Mouse (Mus musculus): ENCODE measurements at regions not wholly inside any gene's neighbourhood (a gene's known extent, or its start where the extent isn't known, plus 50 kb on each side); places are given as distances from the start of the nearest gene placed in this dataset.
"Not testable (repeated sequence)": the region's sequence is repeated elsewhere in the genome, so short reads cannot be mapped to it uniquely, and the experiment has no call there.

DNA sequence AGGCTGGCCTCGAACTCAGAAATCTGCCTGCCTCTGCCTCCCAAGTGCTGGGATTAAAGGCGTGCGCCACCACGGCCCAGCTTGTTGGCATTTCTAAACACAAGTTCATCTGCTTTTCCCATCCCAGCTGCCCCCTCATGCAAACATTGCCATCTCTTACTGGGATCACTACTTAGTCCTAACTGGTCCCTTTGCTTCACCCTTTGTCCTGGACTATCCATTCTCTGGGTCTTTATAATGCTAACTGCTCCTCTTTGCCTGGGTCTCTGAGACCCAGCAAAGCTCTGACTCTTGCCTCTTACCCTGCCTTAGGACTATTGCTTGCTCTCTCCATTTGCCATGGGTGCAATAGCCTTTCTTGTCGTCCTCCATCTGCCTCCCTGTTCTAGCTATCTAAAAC lies 103.7 kb downstream of the Dad1 start:
- DNase-seq (ENCODE audit: low spot score in 2 of 2), result no peak

DNA sequence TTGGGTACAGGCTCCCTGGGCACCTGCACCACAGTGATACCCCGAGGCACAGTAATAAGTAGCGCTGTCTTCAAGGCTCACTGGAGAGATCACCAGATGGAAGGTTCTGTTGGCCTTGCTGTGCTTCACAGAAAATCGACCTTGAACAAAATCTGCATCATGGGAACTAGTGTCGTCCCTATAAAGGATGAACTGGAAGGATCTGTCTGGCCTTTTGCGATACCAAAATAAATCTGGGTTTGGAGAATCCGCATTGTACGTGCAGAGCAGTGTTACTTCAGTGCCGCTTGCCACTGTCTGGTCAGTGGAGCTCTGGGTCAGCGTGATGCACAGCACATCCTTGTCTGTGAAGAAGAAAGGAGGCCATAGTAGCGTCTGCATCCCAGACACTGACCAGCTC lies 105.3 kb downstream of the Dad1 start:
- no peak for DNase-seq (ENCODE audit: low spot score in 2 of 2)

DNA sequence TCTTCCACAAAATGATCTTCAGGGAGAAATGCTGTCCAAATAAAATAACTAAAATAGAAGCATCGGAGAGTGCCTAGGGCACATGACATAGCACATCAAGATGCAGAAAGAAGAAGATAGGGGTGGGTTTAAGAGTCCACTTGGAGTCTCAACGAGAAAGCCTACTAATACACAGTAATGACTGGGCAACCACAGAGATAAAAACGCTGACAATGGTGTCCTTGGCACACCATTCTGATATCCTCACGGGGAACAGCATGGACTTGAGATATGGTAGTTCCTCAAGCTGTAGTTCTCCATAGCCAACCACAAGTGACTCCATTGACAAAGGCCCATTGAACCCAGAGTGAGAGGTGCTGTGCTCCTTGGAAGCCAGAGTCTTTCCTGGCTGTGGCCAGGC lies 105.8 kb downstream of the Dad1 start:
- no peak for DNase-seq (ENCODE audit: low spot score in 2 of 2)

DNA sequence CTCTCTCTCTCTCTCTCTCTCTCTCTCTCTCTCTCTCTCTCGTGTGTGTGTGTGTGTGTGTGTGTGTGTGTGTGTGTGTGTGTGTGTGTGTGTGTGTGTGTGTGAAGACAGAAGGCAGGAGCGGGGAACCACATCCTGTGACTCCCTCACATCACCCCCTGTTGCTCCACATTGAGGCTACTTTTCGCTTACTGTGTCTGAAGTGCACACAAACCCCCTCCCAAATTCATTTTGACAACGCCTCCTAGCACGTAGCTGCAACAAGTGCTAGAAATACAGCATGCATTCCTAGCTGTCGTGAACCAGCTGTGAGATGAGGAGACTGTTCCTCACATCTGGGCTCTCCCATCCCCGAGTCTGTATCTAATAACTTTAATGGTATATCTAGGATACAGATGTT lies 106.4 kb downstream of the Dad1 start:
- DNase-seq (ENCODE audit: low spot score in 2 of 2), result no peak

DNA sequence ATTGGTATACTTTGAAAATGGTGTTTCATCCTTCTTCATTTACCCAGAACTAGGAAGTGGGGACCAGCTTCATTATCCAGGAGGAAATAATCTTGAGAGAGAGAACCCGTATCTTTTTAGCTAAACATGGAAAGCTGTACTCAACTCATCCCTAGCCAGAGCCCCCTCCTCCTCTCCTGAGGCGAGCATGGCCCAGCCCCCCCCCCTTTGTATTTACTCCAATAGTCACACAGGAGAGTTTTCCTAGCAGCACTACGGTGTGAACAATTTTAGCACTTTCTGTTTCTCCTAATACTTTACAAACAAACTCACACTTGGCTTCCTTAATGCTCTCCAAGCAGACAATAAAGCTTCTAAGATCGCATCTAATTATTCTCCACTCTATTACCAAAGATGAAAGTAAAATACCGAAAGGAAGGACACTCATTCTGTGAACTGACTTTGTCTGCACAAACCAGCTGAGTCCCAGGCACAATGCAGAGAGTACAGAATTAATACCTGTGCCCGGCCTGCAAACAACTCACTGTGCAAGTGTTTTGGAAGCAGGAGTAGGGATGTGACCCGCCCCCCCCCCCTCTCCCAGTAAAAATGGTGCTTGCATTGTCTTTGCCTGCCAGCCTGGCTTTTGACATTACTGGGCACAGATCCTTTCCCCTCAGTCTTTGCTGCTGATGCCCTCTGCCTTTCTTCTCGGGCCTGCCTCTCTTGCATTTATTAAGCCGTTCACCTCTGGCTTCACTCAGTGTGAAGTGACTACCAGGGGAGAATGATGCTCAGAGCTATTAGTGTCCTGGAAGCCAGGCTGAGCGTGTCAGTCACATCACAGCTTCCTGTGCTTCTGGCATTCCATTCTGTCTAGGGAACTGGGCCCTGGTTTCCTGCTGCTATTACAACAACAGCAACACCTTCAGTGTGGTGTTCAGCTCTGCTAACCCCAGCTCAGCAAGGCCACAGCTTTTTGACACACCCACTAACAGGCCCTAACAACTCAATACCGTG lies 107.9 kb downstream of the Dad1 start:
- no peak for DNase-seq (ENCODE audit: low spot score in 2 of 2)

DNA sequence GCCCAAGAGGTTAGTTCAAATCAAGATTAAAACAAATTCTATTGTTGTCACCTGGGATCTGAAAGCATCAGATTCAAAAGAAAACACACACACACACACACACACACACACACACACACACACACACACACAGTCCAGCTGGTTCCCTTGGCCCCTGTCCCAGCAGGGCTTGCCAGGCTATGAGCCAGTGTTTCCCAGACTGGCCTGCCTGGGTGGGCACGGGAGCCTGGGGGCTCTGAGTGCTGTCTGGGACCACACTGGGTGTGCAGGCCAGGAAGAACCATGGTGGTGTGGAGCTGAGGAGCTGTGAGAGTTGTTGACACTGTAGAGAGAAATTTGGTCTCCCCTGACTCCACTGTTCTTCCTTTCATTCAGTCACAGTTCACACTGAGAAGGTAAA lies 110.1 kb downstream of the Dad1 start:
- DNase-seq (ENCODE audit: low spot score in 2 of 2), result no peak

DNA sequence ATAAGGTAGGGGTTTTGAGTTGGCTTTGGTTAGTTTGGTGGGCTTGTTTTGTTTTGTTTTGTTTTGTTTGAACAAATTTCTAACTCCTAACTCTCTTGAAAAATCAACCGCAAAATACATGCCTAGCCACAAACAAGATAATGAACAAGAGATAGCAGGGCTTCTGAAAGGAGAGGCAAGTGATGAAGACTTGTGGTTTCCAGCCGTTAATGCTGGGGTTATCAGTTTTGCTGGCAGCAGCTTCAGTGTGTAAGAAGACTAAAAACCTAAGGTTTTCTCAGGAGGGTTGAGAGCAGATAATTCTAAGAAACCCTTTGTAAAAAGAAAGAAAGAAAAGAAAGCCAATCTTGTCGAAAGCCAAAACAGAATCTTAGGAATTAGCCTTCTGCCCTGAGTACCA lies 115.6 kb downstream of the Dad1 start:
- DNase-seq (ENCODE audit: low spot score in 2 of 2), result no peak

DNA sequence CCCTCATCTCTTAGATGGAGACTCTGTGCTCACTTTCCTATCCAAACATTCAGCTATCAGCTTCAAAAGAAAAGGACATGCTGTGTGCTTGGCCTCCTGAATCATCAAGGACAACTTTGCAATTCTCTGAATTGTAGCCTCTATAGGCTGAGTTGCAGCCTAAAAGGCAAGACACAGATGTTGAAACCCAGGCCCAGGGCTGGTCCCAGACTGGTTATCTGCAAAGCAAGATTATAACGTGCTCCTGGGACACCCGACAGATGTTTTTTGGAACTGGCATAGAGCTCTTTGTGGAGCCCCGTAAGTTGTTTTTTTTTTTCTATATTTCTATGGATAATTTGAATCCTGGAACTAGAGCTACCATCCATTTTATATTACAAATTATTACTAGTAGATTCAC lies 117.4 kb downstream of the Dad1 start:
- DNase-seq (ENCODE audit: low spot score in 2 of 2), result no peak

DNA sequence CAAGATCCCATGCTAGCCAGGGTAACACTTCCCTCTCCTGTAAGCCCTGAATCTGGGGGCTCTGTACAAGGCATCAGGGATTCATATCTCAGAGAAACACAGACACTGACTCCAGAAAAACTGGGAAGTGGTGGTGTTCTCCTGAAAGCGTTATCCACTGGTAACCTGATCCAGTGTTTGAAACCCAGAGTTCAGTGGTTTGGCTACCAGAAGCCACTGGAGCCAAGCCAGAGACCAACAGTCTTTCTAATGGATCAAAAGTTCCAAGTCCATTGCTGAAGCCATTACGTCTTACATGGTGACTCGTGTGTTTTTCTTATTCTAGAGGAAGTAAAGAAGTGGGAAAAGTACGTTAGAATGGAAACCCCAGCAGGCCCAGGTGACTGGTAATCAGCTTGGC lies 125.6 kb downstream of the Dad1 start:
- no peak for DNase-seq (ENCODE audit: low spot score in 2 of 2)

DNA sequence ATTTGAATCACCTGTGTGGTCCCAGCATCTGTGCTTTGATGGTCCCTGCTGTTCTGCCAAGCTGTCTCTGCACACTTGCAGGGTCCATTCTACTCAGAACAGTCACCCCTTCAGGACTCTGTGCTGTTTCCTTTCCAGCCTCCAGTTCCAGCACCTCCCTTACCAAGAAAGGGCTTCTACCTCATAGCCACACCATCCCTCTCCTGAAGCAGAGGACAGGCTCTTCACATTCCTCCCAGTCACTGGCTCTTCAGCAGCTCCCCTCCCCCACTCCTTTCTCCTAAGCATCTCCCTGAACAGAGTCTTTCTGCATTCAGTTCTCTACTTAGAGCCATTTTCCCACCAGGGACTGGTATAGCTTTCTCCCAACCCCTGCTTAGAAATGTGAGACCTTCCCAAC lies 128.4 kb downstream of the Dad1 start:
- DNase-seq (ENCODE audit: low spot score in 2 of 2), result no peak

DNA sequence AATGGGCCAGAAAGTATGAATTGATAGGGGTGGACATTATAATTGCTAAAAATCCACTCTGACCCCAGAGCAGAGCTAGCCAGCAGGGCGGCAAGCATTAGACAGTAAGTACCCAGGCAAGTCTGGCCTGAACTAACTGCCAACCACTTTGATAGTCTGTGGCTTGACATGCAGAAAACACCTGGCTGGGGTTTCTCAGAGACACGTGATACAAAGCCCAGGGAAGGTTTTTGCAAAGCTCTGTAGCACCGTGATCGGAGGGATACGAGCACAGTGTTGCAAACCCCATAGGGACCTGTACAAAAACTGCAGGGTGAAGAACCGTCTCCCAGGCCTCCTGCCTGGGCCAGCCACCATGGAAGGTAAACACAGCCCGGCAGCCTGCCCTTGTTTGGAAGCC lies 131.9 kb downstream of the Dad1 start:
- no peak for DNase-seq (ENCODE audit: low spot score in 2 of 2)

DNA sequence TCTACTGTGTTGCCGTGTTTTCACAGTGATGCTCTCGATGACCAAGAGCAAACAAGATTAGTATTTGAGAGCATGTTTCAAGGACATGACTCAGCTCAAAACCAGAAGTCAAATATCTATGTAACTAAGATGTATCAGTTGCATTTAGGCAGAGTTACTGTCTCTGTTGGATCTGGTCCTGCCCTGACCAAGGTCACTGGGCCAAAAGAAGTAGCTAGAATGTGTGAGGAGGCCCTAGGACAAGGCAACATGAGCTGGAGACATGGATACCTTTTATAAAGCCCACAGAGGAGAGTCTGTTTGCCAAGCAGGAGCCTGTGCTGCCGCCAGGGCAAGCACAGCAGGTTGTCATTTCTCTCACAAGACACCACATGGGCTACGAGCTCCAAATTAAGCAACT lies 132.6 kb downstream of the Dad1 start:
- no peak for DNase-seq (ENCODE audit: low spot score in 2 of 2)

DNA sequence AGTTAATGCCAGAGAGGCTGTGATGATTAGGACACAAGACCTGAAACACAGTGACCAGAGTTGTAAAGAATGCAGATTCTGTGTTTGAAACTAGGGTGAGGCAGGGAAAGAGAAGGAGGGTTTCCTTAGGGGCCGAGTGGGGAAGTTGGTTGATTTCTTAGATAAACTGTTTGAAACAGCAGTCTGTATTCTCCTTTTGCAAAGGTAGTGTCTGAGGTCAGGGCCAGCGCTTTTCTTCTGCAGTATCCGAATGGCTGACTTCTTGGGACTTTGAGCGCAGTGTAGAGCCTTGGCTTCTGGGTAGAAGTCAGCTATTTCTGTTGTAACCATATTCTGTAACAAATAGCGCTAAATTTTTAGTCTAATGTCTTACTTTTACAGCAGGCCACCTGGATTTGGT lies 133.7 kb downstream of the Dad1 start:
- DNase-seq (ENCODE audit: low spot score in 2 of 2), result no peak

DNA sequence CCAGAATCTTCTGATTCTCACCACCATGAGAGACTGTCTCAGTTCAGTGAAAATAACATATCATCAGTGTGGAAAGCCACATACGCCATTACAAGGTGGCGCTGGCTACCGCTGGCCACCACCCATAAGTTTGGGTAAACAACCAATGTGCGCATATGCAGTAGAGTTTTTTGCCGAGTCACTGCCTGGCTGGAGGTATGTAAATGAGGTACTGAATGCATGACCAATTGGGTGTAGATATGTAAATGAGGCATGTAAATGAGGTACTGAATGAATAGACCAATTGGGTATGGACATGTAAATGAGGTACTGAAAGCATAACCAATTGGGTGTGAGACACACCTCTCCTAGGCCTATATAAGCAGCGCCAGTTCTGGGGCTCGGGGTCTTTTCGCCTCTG lies 136.3 kb downstream of the Dad1 start:
- DNase-seq (ENCODE audit: low spot score in 2 of 2), result not testable (repeated sequence)

DNA sequence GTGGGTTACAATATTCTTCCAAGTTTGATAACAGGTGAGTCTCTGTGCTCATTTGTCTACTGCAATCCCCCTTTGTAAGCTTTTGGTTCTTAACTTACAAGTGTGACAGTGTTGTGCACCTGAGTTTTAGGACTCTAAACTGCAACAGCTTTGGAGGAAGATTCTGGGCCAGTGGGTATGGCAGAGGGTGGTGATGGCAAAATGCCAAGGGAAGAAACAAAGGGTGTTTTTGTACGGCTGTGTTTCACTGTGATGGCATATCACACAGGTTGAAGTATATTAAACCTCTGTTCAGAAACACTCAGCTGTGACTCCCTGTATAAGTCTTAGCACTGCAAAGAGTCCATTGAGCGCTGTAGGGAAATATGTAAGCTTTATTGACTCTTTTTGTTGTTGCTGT lies 140.7 kb downstream of the Dad1 start:
- no peak for DNase-seq (ENCODE audit: low spot score in 2 of 2)

DNA sequence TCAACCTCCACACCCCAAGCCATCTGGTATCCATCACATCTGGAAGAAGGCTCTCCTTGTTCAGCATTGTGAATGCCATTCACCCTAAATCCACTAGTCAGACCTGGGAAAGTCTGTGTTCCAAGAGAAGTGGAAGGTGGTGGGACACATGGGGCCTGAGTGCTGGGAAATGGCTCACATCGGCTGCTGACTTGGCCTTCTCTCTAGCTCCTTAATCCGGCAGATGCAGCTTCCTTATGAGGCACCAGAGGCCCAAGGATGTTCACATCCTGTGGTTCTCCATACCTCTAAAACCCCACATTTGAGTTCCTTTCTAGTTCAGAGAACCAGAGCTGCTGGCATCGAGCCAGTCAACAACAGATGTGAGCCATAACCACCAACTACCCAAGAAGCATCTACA lies 142.9 kb downstream of the Dad1 start:
- DNase-seq (ENCODE audit: low spot score in 2 of 2), result no peak

DNA sequence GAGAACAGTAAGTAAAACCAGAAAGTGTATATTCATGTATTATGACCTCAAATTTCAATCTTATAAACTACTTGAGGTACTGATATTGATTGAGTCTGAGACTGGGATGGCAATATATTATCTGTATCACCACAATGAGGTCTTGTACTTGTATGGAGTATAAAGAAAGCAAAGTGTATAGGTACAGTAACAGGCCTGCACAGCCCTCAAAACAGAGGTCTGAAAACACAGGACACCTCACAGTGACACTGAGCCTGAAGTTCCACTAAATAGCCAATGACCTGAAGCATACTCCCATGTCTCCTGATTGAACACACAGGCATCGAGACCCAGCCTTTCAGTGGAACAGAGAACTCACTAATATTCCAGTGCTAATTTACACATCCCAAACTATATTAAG lies 144.8 kb downstream of the Dad1 start:
- DNase-seq (ENCODE audit: low spot score in 2 of 2), result no peak

DNA sequence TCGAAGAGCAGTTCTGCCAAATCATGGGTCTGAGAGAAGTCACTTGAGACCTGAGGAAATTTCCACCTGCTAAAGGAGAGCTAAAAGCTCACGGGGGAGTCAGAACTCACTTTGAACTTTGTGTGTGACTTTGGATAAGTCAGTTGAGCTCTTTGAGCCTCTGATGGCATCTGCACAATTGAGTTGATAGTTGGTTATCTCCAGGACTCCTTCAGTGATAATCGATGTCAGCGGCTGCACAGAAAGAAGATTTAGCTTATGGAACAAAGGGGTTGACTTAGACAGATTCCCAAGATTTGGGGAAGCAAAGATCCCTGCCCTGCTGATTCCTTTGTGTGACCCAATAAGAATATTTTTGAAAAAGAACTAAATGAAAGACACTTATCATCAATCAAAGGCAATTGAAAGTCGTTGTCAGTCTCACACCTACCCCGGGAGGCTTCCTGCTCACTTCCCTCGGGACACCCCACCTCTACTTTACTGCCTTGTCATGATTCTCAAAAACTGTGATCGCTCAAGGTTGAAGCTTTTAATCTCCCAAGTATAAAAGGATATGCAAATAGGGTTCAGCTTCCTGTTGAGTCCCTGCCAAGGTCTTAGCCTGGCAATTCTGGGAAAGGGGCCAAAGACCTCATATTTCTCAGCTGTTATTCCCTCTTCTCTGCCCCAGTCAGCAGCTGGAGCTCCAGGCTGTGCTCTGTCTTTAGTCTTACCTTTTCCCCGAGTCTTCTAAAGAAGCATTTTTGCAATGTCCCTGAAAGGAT lies 145.4 kb downstream of the Dad1 start:
- DNase-seq (ENCODE audit: low spot score in 2 of 2), result peak in 1 of 2 experiments; percentile 57

DNA sequence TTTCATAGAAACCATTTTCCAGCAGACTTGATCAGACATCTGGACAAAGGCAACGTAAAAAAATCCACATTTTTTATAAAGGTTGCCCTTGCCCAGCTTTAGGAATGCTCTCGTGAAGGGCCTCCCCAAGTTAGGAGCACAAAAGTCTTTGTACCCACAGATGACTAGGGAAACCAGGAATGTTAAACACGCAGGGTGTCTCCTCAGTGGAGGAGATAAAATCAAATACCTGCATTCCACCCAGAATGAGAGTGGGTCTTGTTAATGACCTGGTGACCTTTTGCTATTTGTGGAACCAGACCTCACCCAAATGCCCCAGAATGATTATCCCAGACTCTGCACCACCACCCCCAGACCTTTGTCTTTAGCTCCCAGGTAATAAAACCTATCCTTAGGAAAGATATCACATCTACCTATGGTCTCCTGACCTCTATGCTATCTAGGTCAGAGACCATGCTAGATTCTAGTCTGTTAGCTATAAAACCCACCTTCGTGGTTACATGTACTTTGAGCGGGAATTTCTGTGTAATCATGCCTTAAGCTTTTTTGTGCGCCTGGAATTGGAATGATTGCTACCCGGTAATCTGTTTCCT lies 146.6 kb downstream of the Dad1 start:
- DNase-seq (ENCODE audit: low spot score in 2 of 2), result no peak

DNA sequence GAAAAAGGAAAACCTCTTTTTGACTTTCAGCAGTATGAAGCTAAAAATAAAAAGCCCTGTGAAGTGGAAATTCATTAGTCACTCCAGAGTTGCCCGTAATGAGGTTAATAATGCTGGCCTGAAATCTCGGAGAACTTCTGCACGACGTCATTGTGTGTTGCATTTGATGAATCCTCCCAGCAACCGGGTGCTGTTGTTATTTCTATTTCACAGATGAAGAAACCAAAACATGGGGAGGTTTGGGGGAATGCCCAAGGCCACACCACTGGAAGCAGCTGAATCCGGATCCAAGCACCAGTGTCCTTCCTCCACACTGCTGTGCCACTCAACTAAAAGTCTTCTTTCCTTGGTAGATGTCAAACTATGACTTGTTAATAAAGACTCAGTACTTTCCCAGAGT lies 149.7 kb downstream of the Dad1 start:
- peak in 1 of 2 experiments; percentile 44 for DNase-seq (ENCODE audit: low spot score in 2 of 2)

DNA sequence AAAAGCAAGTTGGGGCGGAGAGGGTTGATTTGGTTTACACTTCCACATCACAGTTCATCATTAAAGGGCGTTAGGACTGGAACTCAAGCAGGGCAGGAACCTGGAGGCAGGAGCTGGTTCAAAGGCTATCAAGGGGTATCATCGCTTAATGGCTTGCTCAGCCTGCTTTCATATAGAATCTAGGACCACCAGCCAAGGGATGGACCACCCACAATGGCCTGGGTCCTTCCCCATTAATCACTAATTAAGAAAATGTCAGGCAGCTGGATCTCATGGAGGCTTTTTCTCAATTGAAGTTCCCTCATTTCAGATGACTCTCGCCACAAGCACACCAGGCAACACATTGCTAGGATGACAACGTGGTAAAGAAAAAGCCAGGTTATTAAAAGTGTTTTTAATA lies 150.4 kb downstream of the Dad1 start:
- no peak for DNase-seq (ENCODE audit: low spot score in 2 of 2)

DNA sequence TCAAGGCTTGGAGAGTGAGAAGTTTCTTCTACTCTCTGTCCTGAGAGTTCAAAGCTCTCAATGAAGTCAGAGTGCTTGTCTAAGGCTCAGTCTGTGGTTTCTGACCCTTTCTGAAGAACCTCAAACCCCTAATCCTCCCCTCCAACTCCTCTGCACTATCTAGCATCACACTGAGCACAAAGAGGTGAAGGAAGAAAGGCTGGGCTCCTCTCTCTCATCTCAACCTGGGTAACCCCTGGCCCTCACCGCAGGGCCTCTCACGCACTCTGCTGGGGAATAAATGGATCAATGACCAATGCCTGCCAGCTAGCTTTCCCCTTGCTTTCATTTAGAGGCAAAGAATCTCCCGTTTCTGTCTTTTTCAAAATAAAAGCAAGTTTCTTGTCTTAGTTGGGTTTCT lies 150.8 kb downstream of the Dad1 start:
- DNase-seq (ENCODE audit: low spot score in 2 of 2), result no peak
